8 mouse cellular contexts compared by ENCODE assay signal in the genomic region with DNA sequence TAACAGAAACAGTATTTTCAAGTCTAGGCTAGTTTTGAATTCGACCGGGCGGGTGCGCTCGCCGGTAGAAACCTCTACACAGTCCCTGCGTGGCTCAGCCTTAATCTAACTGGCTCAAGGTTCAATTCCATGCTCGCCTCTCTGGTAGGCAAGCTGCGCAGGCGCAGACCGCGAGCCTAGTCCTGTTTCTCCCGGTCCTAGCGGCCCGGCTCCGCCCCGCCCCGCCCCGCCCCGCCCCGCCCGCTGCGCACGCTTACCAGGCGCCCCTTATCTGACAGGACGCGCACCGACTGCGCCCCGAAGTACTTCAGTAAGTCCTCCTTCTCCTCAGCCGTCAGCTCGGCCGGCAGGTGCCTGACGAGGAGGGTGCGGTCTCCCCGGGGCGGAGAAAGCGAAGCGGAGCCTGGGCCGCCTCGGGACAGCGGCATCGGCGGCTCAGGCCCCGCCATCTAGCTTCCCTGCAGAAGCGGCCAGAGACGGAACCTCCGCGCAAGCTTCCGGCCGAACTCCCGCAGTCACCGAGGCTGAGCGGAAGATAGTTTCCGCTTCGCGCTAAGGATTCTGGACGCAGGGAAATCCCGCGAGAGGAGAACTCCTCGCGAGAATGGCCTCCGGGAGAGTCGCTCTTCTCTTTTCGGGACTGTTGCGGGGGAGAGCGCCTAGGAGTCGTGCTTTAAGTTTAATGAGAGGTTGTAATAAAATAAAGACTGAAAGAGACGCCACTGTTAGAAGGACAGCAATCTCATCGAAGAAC. TPM values are rescaled to one million over a fixed set of nuclear protein-coding genes. Genes with fewer than 3 reads are reported as not detected.
DNase-seq lines count a peak whose midpoint lies in the region; ATAC-seq lines count a peak whose summit lies in the region.

A gene (minus strand): TSS at position 544 of the 754 bp plus-strand sequence.

- DNase-seq in CD4-positive, CD25-positive, alpha-beta regulatory T cell, adult 2 months (ENCODE audit: low read depth, low spot score) = peak; percentile 98
- DNase-seq in fat pad, adult 2 months (ENCODE audit: extremely low read depth, low read depth, low spot score) = peak; percentile 70
- DNase-seq in kidney, postnatal 10 days = peak; percentile 99
- DNase-seq in natural killer cell, adult 2 months (ENCODE audit: low spot score in 2 of 2) = peak; percentile 92 to 94

- H3K36me3 ChIP-seq in heart, embryonic 13.5 days = peaks cover 15% of the 10 kb centered on the region
- peaks cover 23% of the 10 kb centered on the region for H3K36me3 ChIP-seq in liver, embryonic 12.5 days
- no peaks in the 10 kb centered on the region for H3K36me3 ChIP-seq in stomach, embryonic 15.5 days

- peak within 1 kb of the TSS; percentile 94 for H3K9ac ChIP-seq in heart, embryonic 13.5 days
- peak within 1 kb of the TSS; percentile 76 for H3K9ac ChIP-seq in liver, embryonic 12.5 days
- H3K9ac ChIP-seq in stomach, embryonic 15.5 days = peak within 1 kb of the TSS; percentile 79

- peak within 1 kb of the TSS; percentile 80 for H3K4me2 ChIP-seq in heart, embryonic 13.5 days
- H3K4me2 ChIP-seq in liver, embryonic 12.5 days = peak within 1 kb of the TSS; percentile 71
- H3K4me2 ChIP-seq in stomach, embryonic 15.5 days = peak within 1 kb of the TSS; percentile 59

- no peaks in the 10 kb centered on the region; the same call in 1 of the 2 replicates for H3K4me1 ChIP-seq in brown adipose tissue, adult 24 weeks (ENCODE audit: control insufficient read depth, insufficient read depth, insufficient read length, low read length)
- peaks cover 18% of the 10 kb centered on the region for H3K4me1 ChIP-seq in heart, embryonic 13.5 days
- peaks cover 27% of the 10 kb centered on the region for H3K4me1 ChIP-seq in liver, embryonic 12.5 days
- 0 out of 2 replicates have a peak, but pooled peaks cover 4% of the 10 kb centered on the region for H3K4me1 ChIP-seq in stomach, embryonic 15.5 days

- peak within 1 kb of the TSS; percentile 90 for H3K4me3 ChIP-seq in brown adipose tissue, adult 24 weeks (ENCODE audit: insufficient read depth, low read depth, low read length)
- H3K4me3 ChIP-seq in heart, embryonic 13.5 days = peak within 1 kb of the TSS; percentile 82
- H3K4me3 ChIP-seq in liver, embryonic 12.5 days = peak within 1 kb of the TSS; percentile 64
- H3K4me3 ChIP-seq in stomach, embryonic 15.5 days (replicated peaks) = peak within 1 kb of the TSS; percentile 66

- ATAC-seq in heart, embryonic 13.5 days (ENCODE audit: extremely low read depth, insufficient number of reproducible peaks, low FRiP score, low TSS enrichment) = peak; percentile 97
- peak; percentile 97 for ATAC-seq in liver, embryonic 12.5 days
- ATAC-seq in stomach, embryonic 15.5 days (ENCODE audit: insufficient read depth, low FRiP score, low read depth) = peak; percentile 98

- WGBS in heart, embryonic 13.5 days = under 1% methylated on average over 68 of the region's 70 CpGs
- under 1% methylated on average over 70 of the region's 70 CpGs for WGBS in liver, embryonic 12.5 days (ENCODE audit: insufficient replicate concordance)
- WGBS in stomach, embryonic 15.5 days = under 1% methylated on average over 69 of the region's 70 CpGs

- no peaks in the 10 kb centered on the region for H3K9me3 ChIP-seq in heart, embryonic 13.5 days
- H3K9me3 ChIP-seq in liver, embryonic 12.5 days (replicated peaks) = no peaks in the 10 kb centered on the region
- no peaks in the 10 kb centered on the region for H3K9me3 ChIP-seq in stomach, embryonic 15.5 days

- H3K27me3 ChIP-seq in heart, embryonic 13.5 days (replicated peaks) = no peaks in the 10 kb centered on the region
- no peaks in the 10 kb centered on the region for H3K27me3 ChIP-seq in liver, embryonic 12.5 days (replicated peaks)
- H3K27me3 ChIP-seq in stomach, embryonic 15.5 days (replicated peaks) = no peaks in the 10 kb centered on the region

- peak within 1 kb of the TSS; percentile 98 for H3K27ac ChIP-seq in brown adipose tissue, adult 24 weeks (replicated peaks; ENCODE audit: low read depth, low read length)
- H3K27ac ChIP-seq in heart, embryonic 13.5 days (replicated peaks) = peak within 1 kb of the TSS; percentile 100
- peak within 1 kb of the TSS; percentile 97 for H3K27ac ChIP-seq in liver, embryonic 12.5 days
- H3K27ac ChIP-seq in stomach, embryonic 15.5 days = peak within 1 kb of the TSS; percentile 100

RNA-seq across cellular contexts. Expression of the gene that starts here (rescaled TPM):
- 8.8 and 12.2 TPM in 2 replicates for polyA plus RNA-seq in brown adipose tissue, adult 24 weeks (2012; ENCODE audit: insufficient read depth, insufficient read length, missing spikeins)
- polyA plus RNA-seq in heart, embryonic 13.5 days (2015; fragmentation: Nextera tagmentation; extraction: Ambion mirVana) = 20.7 and 22.0 TPM in 2 replicates
- 21.0 and 22.2 TPM in 2 replicates for polyA plus RNA-seq in liver, embryonic 12.5 days (2016; fragmentation: Nextera tagmentation; extraction: Ambion mirVana)
- polyA plus RNA-seq in stomach, embryonic 15.5 days (2015; fragmentation: Nextera tagmentation; extraction: Ambion mirVana) = 32.1 and 36.8 TPM in 2 replicates

Comparison
In these comparisons a context has a peak if more than half of its experiments do, and no peak if none do; other contexts are left out.
1. Peak in every context shown above with its lines: DNase-seq, ATAC-seq, H3K4me3 ChIP-seq and H3K27ac ChIP-seq.